Mouse (Mus musculus) c-Kit-positive CD71-positive TER-119-negative erythroid progenitor cells, embryonic 14.5 days (primary cell): ENCODE data around the gene Lsm4.

Experiments used
- DNase-seq: peaks from one replicate; pipeline ENCODE4 v3.0.0-alpha.2; 2013; ENCODE audit warnings: low read depth

The Lsm4 gene

DNA sequence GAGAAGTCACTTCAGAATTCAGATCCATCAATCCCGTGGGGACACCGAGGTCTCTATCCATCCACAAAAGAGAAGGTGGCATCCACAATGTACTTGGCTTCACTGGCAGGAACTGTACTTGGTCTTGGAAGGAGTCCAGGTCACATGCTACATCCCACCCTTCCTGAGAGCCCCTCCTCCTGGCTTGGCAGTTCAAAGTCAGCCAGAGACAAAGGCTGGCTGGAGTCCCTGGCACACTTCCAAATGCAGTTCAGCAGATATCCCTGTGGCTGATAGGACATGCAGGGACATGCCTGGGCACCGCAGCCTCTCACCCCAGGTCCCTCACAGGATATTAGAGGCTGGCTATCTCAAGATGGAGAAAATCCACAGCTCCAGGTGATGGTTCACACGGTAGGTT is 23.7 kb upstream of the Lsm4 start:
- no peak for DNase-seq

- DNase-seq, result no peak
Observed at GRCm38 (mm10) chr8:70650351-70650750, 22.7 kb upstream of the Lsm4 start.

GRCm38 (mm10) chr8:70653226-70653625 is 19.8 kb upstream of the Lsm4 start:
- no peak for DNase-seq

DNA sequence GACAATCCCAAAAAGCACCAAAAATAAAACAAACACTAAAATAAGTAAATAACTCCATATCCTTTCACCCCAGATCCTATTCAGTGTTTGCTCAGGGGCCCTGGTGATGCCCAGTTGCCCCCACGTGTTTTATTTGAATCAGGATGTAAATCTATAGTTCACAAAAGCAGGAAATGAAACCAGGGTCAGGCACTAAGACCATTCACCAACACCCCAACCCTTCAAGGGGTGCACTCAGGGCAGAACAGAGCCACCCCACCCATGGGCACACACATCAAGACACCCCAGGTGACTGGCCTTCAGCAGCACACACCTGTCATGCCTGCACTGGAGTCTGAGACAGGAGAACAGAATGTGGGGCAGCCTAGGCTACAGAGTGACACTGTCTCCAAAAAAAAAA is 18.9 kb upstream of the Lsm4 start:
- no peak for DNase-seq

DNA sequence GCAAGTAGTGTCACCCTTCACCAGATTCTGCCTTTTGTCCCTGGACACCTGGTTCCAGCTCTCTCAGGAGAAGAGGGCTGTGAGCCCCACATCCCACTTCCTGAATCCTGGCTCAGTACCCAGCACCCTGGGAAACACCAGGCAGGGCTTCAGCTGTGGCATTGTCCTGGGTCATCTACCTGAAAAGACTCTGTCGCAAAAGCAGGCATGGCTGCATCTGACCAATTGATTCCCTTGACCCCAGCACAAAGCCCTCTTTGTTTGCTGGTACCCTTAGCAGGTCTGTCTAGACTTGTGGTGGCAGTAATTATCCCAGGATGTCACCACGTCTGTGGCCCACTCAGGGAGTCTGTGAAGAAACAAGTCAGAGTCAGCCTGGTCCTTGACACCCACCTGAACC is 17.6 kb upstream of the Lsm4 start:
- DNase-seq, result no peak

- DNase-seq, result no peak
Observed at GRCm38 (mm10) chr8:70656193-70656790, 16.8 kb upstream of the Lsm4 start.

DNA sequence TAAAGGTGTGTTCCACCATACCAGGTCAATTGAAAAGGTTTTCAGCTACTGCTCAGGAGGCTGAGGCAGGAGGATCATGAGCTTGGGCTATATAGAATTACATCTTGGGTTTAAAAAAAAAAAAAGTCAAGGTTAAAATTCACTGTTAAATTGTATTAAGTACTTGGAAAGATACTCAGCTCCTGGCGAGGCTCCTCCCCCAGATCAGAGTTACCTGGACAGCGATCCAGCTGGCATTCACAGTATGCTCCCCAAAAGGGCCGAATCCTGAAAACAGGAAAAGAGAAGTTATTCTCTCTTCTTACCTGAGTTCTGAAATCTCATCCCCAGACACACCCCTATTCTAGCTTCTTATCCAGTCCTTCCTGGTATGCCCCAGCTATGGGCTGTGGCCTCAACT is 15.8 kb upstream of the Lsm4 start:
- DNase-seq, result no peak

- DNase-seq, result no peak
Observed at GRCm38 (mm10) chr8:70657739-70658138, 15.3 kb upstream of the Lsm4 start.

- no peak for DNase-seq
Observed at GRCm38 (mm10) chr8:70658897-70659603, 14.0 kb upstream of the Lsm4 start.

- peak; percentile 74 for DNase-seq
Observed at GRCm38 (mm10) chr8:70659604-70660272, 13.3 kb upstream of the Lsm4 start.

DNA sequence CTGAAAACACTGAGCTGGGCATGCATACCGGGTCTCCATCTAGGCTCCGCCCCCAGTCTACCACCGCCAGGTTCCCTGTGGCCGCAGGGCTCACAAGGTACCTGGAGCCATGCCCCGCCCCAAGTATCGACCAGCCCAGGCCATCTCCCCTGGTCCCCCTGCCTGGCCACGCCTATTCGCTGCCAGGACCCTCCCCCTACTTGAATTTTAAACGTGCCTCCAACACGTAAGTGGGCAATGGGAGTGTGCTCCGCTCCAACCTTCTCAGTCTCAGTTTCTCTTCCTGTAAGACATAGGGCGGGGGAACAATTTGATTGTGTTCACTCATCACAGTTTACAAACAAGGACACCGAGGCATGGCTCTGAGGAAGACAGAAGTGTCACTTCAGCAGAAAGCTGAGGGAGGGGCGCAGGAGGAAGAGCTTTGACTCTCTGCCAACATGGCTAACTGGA is 12.7 kb upstream of the Lsm4 start, which contains the start of gene Pgpep1:
Gene Pgpep1 (minus strand): TSS at position 116 of the 453 bp plus-strand sequence.
- DNase-seq, result no peak

DNA sequence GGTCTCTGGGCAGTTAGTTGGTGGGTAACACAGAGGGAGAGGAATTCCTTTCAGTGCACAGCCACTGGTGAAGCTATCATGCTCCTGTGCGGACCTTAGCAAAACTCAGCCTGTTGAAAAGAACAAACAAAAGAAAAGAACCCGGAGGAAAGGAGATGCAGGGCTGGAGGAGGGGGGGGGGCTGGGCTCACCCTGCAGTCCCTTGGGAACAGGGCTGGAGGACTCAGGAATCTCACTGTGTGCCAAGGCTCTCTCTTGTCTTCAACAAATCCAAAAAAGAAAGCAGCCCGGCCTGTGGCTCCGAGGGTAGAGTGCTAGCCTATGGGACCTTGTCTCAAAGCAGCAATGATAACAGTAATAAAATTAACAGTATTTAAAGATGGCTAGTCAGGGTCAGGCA is 9.4 kb upstream of the Lsm4 start:
- DNase-seq, result no peak

GRCm38 (mm10) chr8:70664631-70665030 is 8.4 kb upstream of the Lsm4 start:
- DNase-seq, result no peak

GRCm38 (mm10) chr8:70665599-70665998 is 7.4 kb upstream of the Lsm4 start:
- DNase-seq, result no peak

DNA sequence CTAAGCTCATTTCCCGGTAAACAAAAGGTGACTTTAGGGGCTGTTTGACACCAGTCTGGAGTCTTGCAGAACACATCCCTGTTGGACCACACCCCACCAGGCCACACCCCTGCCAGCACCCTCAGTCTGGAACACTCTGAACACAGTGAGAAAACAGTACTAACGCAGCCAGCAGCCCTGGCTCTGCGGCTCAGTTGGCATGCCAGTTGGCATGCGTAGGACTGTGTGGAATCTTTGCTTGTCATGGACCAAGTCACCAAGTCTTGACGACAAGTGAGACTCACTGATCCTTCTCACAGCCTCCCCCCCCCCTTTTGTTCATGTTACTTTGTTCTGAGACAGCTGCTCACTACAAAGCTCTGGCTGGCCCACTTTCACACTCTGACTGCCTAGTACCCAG is 6.0 kb upstream of the Lsm4 start:
- no peak for DNase-seq

- no peak for DNase-seq
Observed at GRCm38 (mm10) chr8:70671615-70672324, 1.3 kb upstream of the Lsm4 start.

GRCm38 (mm10) chr8:70672325-70673078 is 546 bp upstream of the Lsm4 start:
- no peak for DNase-seq

GRCm38 (mm10) chr8:70674109-70674508 is 1.1 kb downstream of the Lsm4 start:
- DNase-seq, result no peak

DNA sequence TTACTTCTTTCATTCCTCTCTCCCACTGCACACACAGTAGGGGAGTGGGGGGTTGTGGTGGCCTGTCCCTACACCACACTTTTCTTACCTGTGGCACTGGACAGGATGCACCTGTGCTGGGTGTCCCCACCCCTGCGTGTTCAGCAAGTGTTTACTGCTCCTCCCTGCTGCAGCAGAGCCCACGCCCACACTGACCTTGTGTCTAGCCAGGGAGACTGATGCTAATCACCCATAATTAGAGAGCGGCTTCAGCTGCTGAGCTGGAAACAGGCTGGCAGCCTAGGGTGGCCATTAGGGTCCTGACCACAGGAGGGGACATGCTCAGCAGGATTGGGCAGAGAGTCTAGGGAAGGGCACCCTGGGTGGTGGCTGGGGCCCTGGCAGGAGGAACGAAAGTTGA is 1.7 kb downstream of the Lsm4 start:
- no peak for DNase-seq

GRCm38 (mm10) chr8:70675336-70675735 is 2.3 kb downstream of the Lsm4 start:
- no peak for DNase-seq

DNA sequence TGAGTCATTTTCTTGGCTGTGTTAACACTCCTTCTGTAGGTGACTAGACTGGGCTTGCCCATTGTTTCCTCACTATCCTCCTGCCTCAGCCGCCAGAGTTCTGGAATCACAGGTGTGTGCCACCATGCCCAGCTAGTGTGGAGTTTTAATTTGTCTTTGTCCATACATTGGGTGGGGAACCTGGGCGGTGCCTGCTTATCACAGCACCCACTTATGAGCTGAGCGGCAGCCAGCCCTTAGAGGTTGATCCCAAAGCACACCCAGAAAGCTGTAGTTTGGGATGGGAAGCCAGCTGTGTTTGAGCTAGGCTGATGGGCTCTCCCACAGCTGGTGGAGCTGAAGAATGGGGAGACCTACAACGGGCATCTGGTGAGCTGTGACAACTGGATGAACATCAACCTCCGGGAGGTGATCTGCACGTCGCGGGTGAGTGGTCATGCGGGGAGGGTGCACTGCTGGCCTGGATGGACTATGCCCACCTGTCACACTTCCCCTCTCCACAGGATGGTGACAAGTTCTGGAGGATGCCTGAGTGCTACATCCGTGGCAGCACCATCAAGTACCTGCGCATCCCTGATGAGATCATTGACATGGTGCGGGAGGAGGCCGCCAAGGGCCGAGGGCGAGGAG is 4.5 kb downstream of the Lsm4 start:
- no peak for DNase-seq
